Mouse (Mus musculus) neural tube, embryonic 14.5 days (tissue): ENCODE measurements around the gene Uxt. TPM values are rescaled to one million over a fixed set of nuclear protein-coding genes. Genes with fewer than 3 reads are reported as not detected.
A peak's percentile ranks its signal among the peaks of the same experiment; 100 is the strongest.

Experiments
- ATAC-seq: fragments of 200-750 bp; cut with Nextera tagmentation; 2 replicates; pipeline ENCODE4 v1.8.0; 2017; ENCODE audit warnings: low read depth, mild to moderate bottlenecking, moderate TSS enrichment, moderate library complexity
- H3K27ac ChIP-seq: fragments of 300-500 bp; sonication (generic); 2 replicates; pipeline ENCODE4 v1.5.1; 2014; ENCODE audit warnings: low read depth, mild to moderate bottlenecking, control low read depth, low read length, moderate library complexity, mixed read lengths
- H3K27me3 ChIP-seq: fragments of 300-500 bp; sonication (generic); 2 replicates; pipeline ENCODE4 v1.6.1; 2014; ENCODE audit warnings: low read length; ENCODE audit not compliant: control insufficient read depth, insufficient read depth
- H3K36me3 ChIP-seq: fragments of 300-500 bp; sonication (generic); 2 replicates; pipeline ENCODE4 v1.6.1; 2014; ENCODE audit warnings: low read length, mixed read lengths; ENCODE audit not compliant: control insufficient read depth, insufficient read depth
- H3K4me1 ChIP-seq: fragments of 300-500 bp; sonication (generic); 2 replicates; pipeline ENCODE4 v1.6.1; 2014; ENCODE audit warnings: low read length; ENCODE audit not compliant: control insufficient read depth, insufficient read depth
- H3K4me2 ChIP-seq: fragments of 300-500 bp; sonication (generic); 2 replicates; pipeline ENCODE4 v1.6.1; 2014; ENCODE audit warnings: mild to moderate bottlenecking, low read depth, low read length, control low read depth
- H3K4me3 ChIP-seq: fragments of 300-500 bp; sonication (generic); 2 replicates; pipeline ENCODE4 v1.5.1; 2014; ENCODE audit warnings: low read depth, low read length, control low read depth, mixed read lengths
- H3K9ac ChIP-seq: fragments of 300-500 bp; sonication (generic); replicated peaks from 2 replicates; pipeline ENCODE4 v1.6.1; 2014; ENCODE audit warnings: low read depth, mild to moderate bottlenecking, control low read depth, low read length, mixed read lengths
- H3K9me3 ChIP-seq: fragments of 300-500 bp; sonication (generic); 2 replicates; pipeline ENCODE4 v1.6.1; 2016; ENCODE audit warnings: low read length; ENCODE audit not compliant: control insufficient read depth
- WGBS: fragments of 180-500 bp; shearing (Covaris S2); extraction: QIAGEN DNeasy Blood & Tissue Kit; methylation state at CpG from one replicate; pipeline ENCODE4 v1.1.7; 2014; 5-methylcytosine and 5-hydroxymethylcytosine counted together
- polyA plus RNA-seq: library from polyadenylated mRNA; unstranded; fragments of >200 nt; fragmentation: Nextera tagmentation; extraction: Ambion mirVana; gene quantifications from 2 replicates; pipeline ENCODE4 v1.2.1, GENCODE M21; 2014

Gene Uxt
- polyA plus RNA-seq, result 28.3 and 30.7 TPM in 2 replicates

- peak within 1 kb of the TSS; percentile 39 for H3K9ac ChIP-seq
- H3K4me1 ChIP-seq, result no peaks in the 10 kb centered on the region
- peak; percentile 98 for ATAC-seq
- peak within 1 kb of the TSS; percentile 78 for H3K27ac ChIP-seq
- H3K9me3 ChIP-seq, result no peaks in the 10 kb centered on the region
- peak within 1 kb of the TSS; percentile 41 for H3K4me2 ChIP-seq
- H3K4me3 ChIP-seq, result peak within 1 kb of the TSS; percentile 42
- H3K27me3 ChIP-seq, result no peaks in the 10 kb centered on the region
- no peaks in the 10 kb centered on the region for H3K36me3 ChIP-seq
- WGBS, result 15% methylated on average over 56 of the region's 57 CpGs
Measured at GRCm38 (mm10) chrX:20961477-20962378, at the start of gene Uxt. Uxt (minus strand) TSS chrX:20962017.

- no peak overlapping the region for H3K4me3 ChIP-seq
- H3K9ac ChIP-seq, result no peak overlapping the region
- ATAC-seq, result no peak
- no peaks in the 10 kb centered on the region for H3K4me1 ChIP-seq
- no peak overlapping the region for H3K4me2 ChIP-seq
- H3K27ac ChIP-seq, result no peak overlapping the region
- 80% methylated on average over 1 of the region's 1 CpGs for WGBS
- H3K9me3 ChIP-seq, result no peaks in the 10 kb centered on the region
- no peaks in the 10 kb centered on the region for H3K27me3 ChIP-seq
- no peaks in the 10 kb centered on the region for H3K36me3 ChIP-seq
Measured at GRCm38 (mm10) chrX:20980901-20981300, 19.1 kb upstream of the Uxt start.

- Histone ChIP-seq H3K4me3 (peak within 1 kb of the TSS; percentile 55), H3K4me2 (peak within 1 kb of the TSS; percentile 53), H3K27ac (peak within 1 kb of the TSS; percentile 72), H3K9ac (peak within 1 kb of the TSS; percentile 63), H3K27me3 (no peaks in the 10 kb centered on the region), H3K9me3 (no peaks in the 10 kb centered on the region), H3K4me1 (no peaks in the 10 kb centered on the region; the same call in 1 of the 2 replicates), H3K36me3 (no peaks in the 10 kb centered on the region)
- WGBS, result 18% methylated on average over 27 of the region's 30 CpGs
- ATAC-seq, result peak; percentile 97
Measured at GRCm38 (mm10) chrX:20950191-20950880, 11.5 kb downstream of the Uxt start, which contains the start of gene Elk1. Elk1 (minus strand) TSS chrX:20950608.

- ATAC-seq, result no peak
- H3K4me2 ChIP-seq, result no peak overlapping the region
- no peaks in the 10 kb centered on the region for H3K36me3 ChIP-seq
- no peak overlapping the region for H3K9ac ChIP-seq
- no peaks in the 10 kb centered on the region for H3K27me3 ChIP-seq
- H3K27ac ChIP-seq, result no peak overlapping the region
- H3K9me3 ChIP-seq, result no peaks in the 10 kb centered on the region
- WGBS, result 13% methylated on average over 4 of the region's 4 CpGs
- H3K4me1 ChIP-seq, result no peaks in the 10 kb centered on the region; the same call in 1 of the 2 replicates
- H3K4me3 ChIP-seq, result no peak overlapping the region
Measured at GRCm38 (mm10) chrX:20946055-20946454, 15.8 kb downstream of the Uxt start.

- no peaks in the 10 kb centered on the region for H3K36me3 ChIP-seq
- H3K9ac ChIP-seq, result no peak overlapping the region
- WGBS, result 88% methylated on average over 1 of the region's 1 CpGs
- H3K27ac ChIP-seq, result no peak overlapping the region
- H3K27me3 ChIP-seq, result no peaks in the 10 kb centered on the region
- no peaks in the 10 kb centered on the region for H3K4me1 ChIP-seq
- no peak overlapping the region for H3K4me2 ChIP-seq
- no peak overlapping the region for H3K4me3 ChIP-seq
- no peak for ATAC-seq
- no peaks in the 10 kb centered on the region for H3K9me3 ChIP-seq
Measured at GRCm38 (mm10) chrX:20931963-20932362, 29.9 kb downstream of the Uxt start.

GRCm38 (mm10) chrX:20931364-20931763, 30.5 kb downstream of the Uxt start, which contains the start of gene Cfp:
Cfp (minus strand) TSS chrX:20931555.
- H3K36me3 ChIP-seq, result no peaks in the 10 kb centered on the region
- H3K27me3 ChIP-seq, result no peaks in the 10 kb centered on the region
- no peak for ATAC-seq
- no peak within 1 kb of the TSS for H3K4me2 ChIP-seq
- H3K9me3 ChIP-seq, result no peaks in the 10 kb centered on the region
- WGBS, result 93% methylated on average over 1 of the region's 1 CpGs
- no peak within 1 kb of the TSS for H3K4me3 ChIP-seq
- H3K9ac ChIP-seq, result no peak within 1 kb of the TSS
- no peak within 1 kb of the TSS for H3K27ac ChIP-seq
- no peaks in the 10 kb centered on the region for H3K4me1 ChIP-seq

GRCm38 (mm10) chrX:20929859-20930258, 32.0 kb downstream of the Uxt start:
- WGBS, result 91% methylated on average over 1 of the region's 1 CpGs
- ATAC-seq, result no peak

GRCm38 (mm10) chrX:20924976-20925375, 36.8 kb downstream of the Uxt start:
- no peak for ATAC-seq

More at GRCm38 (mm10) chrX:20929859-20930258, 32.0 kb downstream of the Uxt start:
- Histone ChIP-seq H3K9me3 (no peaks in the 10 kb centered on the region), H3K4me1 (no peaks in the 10 kb centered on the region), H3K36me3 (no peaks in the 10 kb centered on the region), H3K4me3 (no peak overlapping the region), H3K4me2 (no peak overlapping the region), H3K27me3 (no peaks in the 10 kb centered on the region), H3K9ac (no peak overlapping the region), H3K27ac (no peak overlapping the region)

GRCm38 (mm10) chrX:20923506-20923905, 38.3 kb downstream of the Uxt start:
- Histone ChIP-seq H3K4me3 (no peak overlapping the region), H3K4me2 (no peak overlapping the region), H3K36me3 (no peaks in the 10 kb centered on the region), H3K9me3 (no peaks in the 10 kb centered on the region), H3K4me1 (no peaks in the 10 kb centered on the region), H3K9ac (no peak overlapping the region), H3K27ac (no peak overlapping the region), H3K27me3 (no peaks in the 10 kb centered on the region)
- WGBS, result 70% methylated on average over 1 of the region's 1 CpGs
- no peak for ATAC-seq

More at GRCm38 (mm10) chrX:20924976-20925375, 36.8 kb downstream of the Uxt start:
- Histone ChIP-seq H3K4me1 (no peaks in the 10 kb centered on the region), H3K4me2 (no peak overlapping the region), H3K4me3 (no peak overlapping the region), H3K9ac (no peak overlapping the region), H3K27ac (no peak overlapping the region), H3K27me3 (no peaks in the 10 kb centered on the region), H3K36me3 (no peaks in the 10 kb centered on the region), H3K9me3 (no peaks in the 10 kb centered on the region)
